Mouse (Mus musculus): ENCODE measurements around the gene Rnf181.
A peak's percentile ranks its signal among the peaks of the same experiment; 100 is the strongest.

The Rnf181 gene

DNA sequence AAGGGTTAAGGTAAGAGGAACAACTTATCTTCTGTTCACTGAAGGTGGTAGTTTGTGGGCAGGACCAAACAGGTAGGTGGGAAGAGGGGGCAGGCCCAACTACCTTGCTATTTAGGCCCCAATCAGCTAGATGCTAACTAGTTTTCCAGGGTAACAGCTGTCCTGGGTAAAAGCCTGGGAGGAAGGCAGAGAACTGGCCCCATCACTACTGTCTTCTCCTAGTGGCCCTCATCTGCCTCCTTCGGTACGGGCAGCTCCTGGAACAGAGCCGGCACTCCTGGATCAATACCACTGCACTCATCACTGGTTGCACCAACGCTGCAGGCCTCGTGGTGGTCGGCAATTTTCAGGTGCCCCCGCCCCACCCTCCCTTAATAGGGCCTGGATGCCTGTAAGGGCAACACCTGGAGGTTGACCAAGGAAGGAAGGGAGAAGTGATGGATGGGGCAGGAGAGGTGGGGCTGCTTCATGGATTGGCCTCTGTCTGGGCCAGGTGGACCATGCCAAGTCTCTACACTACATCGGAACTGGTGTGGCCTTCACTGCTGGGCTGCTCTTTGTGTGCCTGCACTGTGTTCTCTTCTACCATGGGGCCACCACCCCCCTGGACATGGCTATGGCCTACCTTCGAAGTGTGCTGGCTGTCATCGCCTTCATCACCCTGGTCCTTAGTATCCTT, 8.5 kb downstream of the Rnf181 start:
- DNase-seq, result no peak

DNA sequence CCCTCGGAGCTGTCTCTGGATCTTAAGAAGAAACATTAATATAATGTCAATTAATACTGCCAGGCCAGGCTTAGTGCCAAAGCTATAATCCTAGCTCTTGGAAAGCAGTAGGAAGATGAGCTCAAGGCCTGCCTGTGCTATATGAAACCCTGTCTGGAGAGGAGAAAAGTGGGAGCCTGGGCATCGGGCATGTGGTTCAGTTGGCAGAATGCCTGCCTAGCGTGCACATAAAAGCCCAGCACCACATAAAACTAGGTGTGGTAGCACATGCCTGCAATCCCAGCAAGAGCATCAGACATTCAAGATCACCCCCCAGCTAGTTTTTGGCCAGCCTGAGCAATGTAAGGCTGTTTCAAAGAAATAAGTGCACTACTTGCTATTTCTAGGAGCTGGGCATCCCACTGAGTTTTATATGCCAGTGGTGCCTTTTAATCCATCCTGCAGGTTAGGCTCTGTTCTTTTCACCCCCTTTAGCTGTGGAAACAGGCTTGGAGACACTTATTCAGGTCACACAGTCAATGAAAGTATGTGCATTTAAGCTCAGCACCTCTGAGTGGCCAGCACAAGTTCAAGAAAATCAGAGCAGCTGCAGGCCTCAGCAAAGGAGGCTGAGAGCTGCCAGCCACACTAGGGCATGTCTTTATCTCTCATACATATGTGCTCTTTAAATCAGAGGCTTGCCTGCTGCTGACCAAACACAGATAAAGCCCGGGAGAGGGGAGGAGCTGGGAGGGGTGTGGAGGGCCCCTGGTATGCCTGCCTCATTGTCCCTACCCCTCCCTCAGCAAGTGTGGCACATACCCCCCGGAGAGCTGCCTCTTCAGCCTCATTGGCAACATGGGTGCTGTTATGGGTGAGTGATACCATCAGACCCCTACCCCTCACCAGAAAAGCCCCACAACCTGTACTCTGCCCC, 9.3 kb downstream of the Rnf181 start:
- no peak for DNase-seq

DNA sequence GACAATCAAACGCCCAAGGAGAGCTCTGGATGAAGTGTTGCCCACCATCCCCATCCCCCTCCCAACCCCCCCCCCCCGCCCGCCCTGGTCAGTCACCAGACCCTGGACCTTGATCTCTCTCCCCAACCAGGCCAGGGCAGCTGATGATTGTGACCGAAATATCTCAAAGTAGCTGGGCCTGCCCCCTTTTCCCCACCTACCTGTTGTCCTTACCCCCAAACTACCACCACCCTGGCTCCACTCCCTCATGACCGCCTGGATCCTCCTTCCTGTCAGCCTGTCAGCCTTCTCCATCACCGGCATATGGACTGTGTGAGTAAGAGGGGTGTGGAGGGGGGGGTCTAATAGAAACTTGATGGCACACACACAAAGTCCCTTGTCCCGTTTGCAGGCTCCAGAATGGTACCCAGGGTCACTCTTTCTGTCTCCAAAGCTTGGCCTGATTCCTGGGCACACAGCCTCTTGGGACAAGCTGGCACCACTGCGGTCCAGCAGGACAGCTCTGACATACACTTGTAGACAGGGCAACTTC, 10.7 kb downstream of the Rnf181 start:
- no peak for DNase-seq

- DNase-seq, result peak; percentile 88 to 92
Observed at GRCm38 (mm10) chr6:72355066-72355911, 11.5 kb downstream of the Rnf181 start, which contains the start of gene Tmem150a. Gene Tmem150a (plus strand): TSS chr6:72355447.

- DNase-seq, result no peak
Observed at GRCm38 (mm10) chr6:72354025-72354424, 12.7 kb downstream of the Rnf181 start.

DNA sequence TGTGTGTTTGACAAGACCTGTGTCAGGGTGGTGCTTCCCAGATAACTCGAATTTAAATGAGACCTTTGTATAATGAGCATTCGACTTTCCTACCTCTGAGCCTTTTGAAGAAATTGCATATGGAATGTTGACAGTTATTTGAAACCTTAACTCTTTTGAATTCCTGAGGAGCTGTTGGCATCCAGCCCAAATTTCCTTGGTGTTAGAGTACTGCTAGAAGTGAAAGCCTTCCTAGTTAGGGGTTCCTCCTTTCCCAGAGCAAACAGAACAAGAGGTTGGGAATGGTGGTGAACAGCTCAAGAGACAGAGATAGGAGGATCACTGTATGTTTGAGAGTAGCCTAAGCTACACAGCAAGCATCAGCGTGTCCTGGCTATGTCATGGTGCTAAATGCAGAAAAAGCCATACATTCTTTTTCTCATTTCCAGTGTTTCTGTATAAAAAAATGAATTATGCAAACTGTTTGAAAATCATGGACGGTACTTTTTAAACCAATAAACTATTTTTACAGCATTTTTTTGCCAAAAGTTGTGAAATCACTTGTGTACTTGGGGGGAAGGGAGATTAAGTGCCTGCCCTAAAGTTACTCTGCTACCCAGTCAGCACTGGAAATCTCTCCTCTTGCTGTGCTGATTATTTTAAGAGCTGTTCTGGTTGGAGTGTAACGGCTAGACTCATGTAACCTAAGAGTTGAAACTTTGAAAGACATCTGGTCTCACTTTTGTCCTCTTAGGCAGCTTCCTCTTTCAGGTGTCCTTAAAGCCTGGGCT, 13.9 kb downstream of the Rnf181 start:
- DNase-seq, result peak; percentile 71 to 76

GRCm38 (mm10) chr6:72350214-72350613, 16.5 kb downstream of the Rnf181 start:
- no peak for DNase-seq

DNA sequence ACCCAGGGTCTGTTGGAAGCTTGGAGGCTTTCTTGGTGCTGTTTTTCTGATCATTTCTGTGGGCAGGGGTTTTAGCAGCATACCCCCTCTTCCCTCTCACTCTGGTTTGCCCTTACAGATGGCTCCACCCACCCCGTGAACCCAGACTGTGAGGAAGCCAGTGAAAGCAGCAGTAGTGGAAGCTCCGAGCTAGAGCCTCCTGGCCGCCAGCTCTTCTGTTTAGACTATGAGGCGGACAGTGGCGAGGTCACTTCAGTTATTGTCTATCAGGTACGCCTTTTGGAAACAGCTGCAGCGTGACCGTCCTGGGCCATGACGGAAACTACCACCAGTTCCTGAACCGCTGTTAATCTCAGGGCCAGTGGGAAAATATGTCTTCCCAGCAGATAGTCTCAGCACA, 18.3 kb downstream of the Rnf181 start:
- no peak for DNase-seq

- DNase-seq, result peak; percentile 79 to 80
Observed at GRCm38 (mm10) chr6:72347166-72347941, 19.4 kb downstream of the Rnf181 start, which contains the start of gene 0610030E20Rik. Gene 0610030E20Rik (plus strand): TSS chr6:72347317.

DNA sequence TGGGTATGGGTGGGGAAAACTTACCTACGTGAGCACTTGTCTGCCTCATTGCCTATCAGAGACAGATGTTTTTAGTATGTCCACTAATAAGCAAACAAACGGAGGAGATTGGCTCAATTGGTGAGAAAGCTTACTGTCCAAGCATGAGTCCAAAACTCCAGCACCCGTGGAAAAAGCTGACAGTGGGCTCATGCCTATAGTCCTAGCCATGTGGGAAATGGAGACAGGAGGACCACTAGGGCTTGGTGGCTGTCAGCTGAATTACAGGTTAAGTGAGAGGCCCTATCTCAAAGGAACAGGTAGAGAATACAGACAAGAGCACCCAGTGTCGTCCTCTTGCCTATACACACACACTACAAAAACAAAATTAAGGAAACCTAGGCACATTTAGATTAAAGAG, 20.5 kb downstream of the Rnf181 start:
- no peak for DNase-seq

DNA sequence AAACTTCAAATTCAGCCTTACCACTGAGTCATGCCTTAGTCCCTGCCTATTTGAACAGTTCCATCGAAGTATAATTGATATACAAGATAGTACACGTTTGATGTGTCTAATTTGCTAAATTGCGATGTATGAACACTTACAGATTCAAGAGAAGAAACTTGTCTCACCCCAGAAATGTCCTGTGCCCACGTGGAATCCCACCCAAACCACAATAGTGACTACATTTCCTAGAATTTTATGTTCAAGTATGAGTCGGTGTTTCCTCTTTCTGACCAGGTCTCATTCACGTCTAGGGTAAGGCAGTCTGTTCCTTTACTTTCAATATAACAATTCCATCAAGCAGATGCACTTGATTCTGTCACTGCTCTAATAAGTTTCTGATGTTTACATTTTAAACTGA, 21.1 kb downstream of the Rnf181 start:
- DNase-seq, result no peak

GRCm38 (mm10) chr6:72345074-72345567, 21.6 kb downstream of the Rnf181 start, which contains the start of gene Usp39:
Gene Usp39 (minus strand): TSS chr6:72345184.
- peak; percentile 94 to 95 for DNase-seq

DNA sequence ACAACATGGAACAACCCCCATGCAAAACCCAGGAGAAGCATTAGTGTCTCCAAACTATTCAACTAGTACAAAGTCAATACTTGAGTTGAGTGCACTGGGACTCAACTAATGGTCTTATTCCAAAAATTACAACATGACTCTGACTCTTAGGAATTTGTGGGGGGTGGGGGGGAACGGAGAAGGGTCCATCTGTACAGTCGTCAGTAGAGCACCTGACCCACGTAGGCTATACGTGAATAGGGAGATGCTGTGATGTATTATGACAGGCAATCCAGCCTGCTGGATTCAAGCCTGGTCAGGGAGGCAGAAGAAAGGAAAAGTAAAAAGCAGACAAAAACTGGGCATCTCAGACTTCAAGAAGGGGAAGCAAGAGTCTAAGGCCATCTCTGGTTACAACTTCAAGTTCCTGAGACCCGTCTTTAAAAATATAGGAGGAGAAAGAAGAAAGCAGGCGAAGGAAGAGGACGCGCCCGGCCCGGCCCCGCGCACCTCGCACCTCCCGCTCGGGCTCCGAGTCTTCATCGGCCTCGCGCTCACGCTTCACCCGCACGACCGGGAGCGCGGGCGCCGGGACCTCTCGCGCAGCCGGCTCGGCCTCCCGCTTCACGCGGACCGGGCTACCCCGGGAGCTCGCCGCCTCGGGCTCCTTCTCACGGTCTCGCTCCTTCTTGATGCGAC, 22.2 kb downstream of the Rnf181 start:
- DNase-seq, result no peak

- DNase-seq, result no peak
Observed at GRCm38 (mm10) chr6:72340481-72340880, 26.3 kb downstream of the Rnf181 start.

- DNase-seq, result no peak
Observed at GRCm38 (mm10) chr6:72333111-72333510, 33.6 kb downstream of the Rnf181 start.

- no peak for DNase-seq
Observed at GRCm38 (mm10) chr6:72330133-72330532, 36.6 kb downstream of the Rnf181 start.

DNA sequence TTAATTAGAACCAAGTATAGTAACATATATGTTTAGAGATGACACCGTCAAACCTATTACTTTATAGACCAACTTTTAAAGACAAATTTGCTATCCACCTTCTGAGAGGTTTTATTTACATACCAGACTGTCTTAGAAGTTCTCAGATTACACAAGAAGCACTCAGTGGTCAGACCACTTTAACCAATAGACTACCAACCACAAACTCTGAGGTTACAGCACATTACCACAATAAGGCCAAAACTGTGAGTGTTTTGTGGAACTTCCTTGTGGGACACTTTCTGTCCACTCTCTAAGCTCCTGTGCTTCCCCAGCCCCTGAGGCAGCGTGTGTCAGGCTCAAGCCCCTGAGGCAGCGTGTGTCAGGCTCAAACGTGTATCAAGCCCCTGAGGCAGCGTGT, 37.7 kb downstream of the Rnf181 start:
- DNase-seq, result no peak

DNA sequence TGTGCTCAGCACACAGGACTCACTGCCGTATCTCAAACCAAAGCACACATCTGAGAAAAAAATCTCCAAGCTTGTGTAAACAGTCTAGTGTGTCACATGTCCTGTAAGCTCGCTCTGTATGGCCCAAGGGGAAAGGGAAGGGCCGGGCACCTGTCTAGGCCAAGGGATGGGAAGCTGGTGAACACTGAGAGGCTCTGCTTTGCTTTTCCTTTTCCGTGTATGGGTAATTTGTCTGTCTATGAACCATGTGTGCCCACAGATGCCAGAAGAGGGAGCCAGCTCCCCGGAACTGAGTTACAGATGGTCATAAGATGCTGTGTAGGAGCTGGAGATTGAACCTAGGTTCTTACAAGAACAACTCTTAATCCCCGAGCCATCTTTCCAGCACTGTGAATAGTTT, 40.5 kb downstream of the Rnf181 start:
- peak; percentile 73 for DNase-seq

DNA sequence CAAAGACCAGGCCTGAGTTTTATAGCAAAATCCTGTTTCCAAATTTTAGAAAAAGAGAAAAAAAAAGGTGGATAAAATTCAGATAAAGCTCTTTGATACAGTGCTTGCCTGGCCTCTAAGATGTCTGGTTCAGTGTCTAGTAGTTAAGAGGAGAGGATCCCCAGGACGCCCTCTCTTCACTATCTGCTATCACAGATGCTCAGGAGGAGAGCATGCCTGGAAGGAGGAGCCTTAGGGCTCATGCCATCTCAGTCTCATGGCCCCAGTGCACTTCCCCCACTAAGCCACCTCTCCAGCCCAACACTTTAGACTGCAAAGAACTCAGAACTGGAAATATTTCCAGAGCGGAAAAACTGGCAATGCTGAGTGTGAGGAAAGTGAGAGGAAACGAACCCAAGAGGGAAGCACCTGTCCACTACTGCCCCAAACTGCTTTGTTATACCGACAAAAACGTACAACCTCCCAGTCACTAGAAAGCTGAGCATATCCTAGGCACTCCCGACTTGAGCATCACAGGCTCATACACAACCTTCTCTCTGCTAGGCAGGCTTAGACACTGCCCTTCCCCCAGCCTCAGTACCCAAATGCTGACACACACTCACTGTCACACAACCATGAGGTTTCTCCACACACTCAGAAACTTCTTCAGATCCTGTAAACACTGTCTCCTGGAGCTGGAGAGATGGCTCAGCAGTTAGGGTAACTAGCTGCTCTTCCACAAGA, 42.8 kb downstream of the Rnf181 start:
- DNase-seq, result no peak
